Comparison of ENCODE assay signal across 8 mouse cellular contexts in the genomic region with DNA sequence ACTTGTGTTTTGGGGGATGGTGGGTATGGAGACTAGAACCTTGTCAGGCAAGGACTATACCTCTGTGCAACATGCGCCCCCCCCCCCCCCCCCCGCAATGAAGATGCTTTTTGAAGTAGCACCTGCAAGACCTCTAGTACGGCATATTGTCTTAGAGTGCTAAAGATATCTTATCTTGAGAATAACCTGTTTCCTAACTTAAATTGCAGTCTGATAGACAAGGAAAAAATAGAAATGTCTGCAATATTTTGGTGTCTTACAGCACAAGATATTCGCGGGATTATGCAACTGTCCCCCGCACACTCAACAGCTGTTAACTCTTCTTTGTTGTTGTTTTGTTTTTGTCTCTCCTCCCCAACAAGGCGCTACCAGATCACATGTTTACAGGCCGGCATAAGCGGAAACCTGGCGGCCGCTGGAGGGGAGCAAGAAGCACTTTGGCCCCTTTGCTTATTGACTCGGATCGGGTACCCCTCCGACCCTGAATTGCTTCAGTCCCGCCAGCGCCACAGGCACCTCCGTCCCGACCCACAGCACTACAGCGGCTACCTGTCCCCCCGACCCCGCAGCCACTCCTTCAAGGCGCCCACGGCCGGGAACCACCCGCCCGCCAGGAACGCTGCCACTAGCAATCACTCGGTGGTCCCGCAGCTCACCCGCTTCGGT. TPM values are rescaled to one million over a fixed set of nuclear protein-coding genes. Genes with fewer than 3 reads are reported as not detected.
A peak's percentile ranks its signal among the peaks of the same experiment; 100 is the strongest.
DNase-seq lines count a peak whose midpoint lies in the region; ATAC-seq lines count a peak whose summit lies in the region.

No protein-coding gene starts in this region.

- peak overlapping the region; percentile 37; the same call in 1 of the 2 replicates for H3K9ac ChIP-seq in stomach, embryonic 15.5 days

- peaks cover 16% of the 10 kb centered on the region for H3K4me1 ChIP-seq in forebrain, embryonic 10.5 days
- H3K4me1 ChIP-seq in stomach, embryonic 15.5 days: 0 out of 2 replicates have a peak, but pooled peaks cover 3% of the 10 kb centered on the region

- peak overlapping the region; percentile 86 for H3K4me3 ChIP-seq in forebrain, embryonic 10.5 days
- peak overlapping the region; percentile 71 for H3K4me3 ChIP-seq in stomach, embryonic 15.5 days (replicated peaks)

- peak; percentile 43 for DNase-seq in kidney, adult 11 months
- DNase-seq in kidney, adult 18-20 months: no peak
- DNase-seq in NIH3T3 (ENCODE audit: low read depth): peak; percentile 52
- no peak for DNase-seq in forebrain, embryonic 10.5 days (ENCODE audit: extremely low spot score, low spot score)
- peak; percentile 43 for DNase-seq in kidney, adult 9 months
- DNase-seq in lung, postnatal 36 days: peak; percentile 49
- no peak for DNase-seq in cerebellum, adult 11-12 months

- H3K9me3 ChIP-seq in forebrain, embryonic 10.5 days: no peaks in the 10 kb centered on the region
- H3K9me3 ChIP-seq in stomach, embryonic 15.5 days: no peaks in the 10 kb centered on the region

- H3K36me3 ChIP-seq in forebrain, embryonic 10.5 days (replicated peaks): peaks cover 3% of the 10 kb centered on the region; the same call in 1 of the 2 replicates
- 0 out of 2 replicates have a peak, but pooled peaks cover 5% of the 10 kb centered on the region for H3K36me3 ChIP-seq in stomach, embryonic 15.5 days

- H3K27ac ChIP-seq in forebrain, embryonic 10.5 days: peak overlapping the region; percentile 90
- peak overlapping the region; percentile 61 for H3K27ac ChIP-seq in stomach, embryonic 15.5 days

- WGBS in forebrain, embryonic 10.5 days: 2% methylated on average over 31 of the region's 31 CpGs
- WGBS in stomach, embryonic 15.5 days: 3% methylated on average over 31 of the region's 31 CpGs

- no peaks in the 10 kb centered on the region for H3K27me3 ChIP-seq in forebrain, embryonic 10.5 days (ENCODE audit: poor library complexity, severe bottlenecking)
- H3K27me3 ChIP-seq in stomach, embryonic 15.5 days (replicated peaks): no peaks in the 10 kb centered on the region

- peak; percentile 20 for ATAC-seq in stomach, embryonic 15.5 days (ENCODE audit: insufficient read depth, low FRiP score, low read depth)

- peak overlapping the region; percentile 68 for H3K4me2 ChIP-seq in stomach, embryonic 15.5 days

RNA-seq across cellular contexts. Expression of gene Slc17a5, which starts 0.5 kb away (rescaled TPM):
- polyA plus RNA-seq in forebrain, embryonic 10.5 days (2016; fragmentation: Nextera tagmentation; extraction: Ambion mirVana): 10.2 and 10.5 TPM in 2 replicates
- 17.3 and 18.8 TPM in 2 replicates for polyA plus RNA-seq in stomach, embryonic 15.5 days (2015; fragmentation: Nextera tagmentation; extraction: Ambion mirVana)

RNA-seq across cellular contexts. Expression of gene Cd109, which starts 28.0 kb away (rescaled TPM):
- polyA plus RNA-seq in forebrain, embryonic 10.5 days (2016; fragmentation: Nextera tagmentation; extraction: Ambion mirVana): 4.0 and 4.5 TPM in 2 replicates
- polyA plus RNA-seq in stomach, embryonic 15.5 days (2015; fragmentation: Nextera tagmentation; extraction: Ambion mirVana): 7.9 and 8.3 TPM in 2 replicates

Comparison
In these comparisons a context has a peak if more than half of its experiments do, and no peak if none do; other contexts are left out.
1. DNase-seq: peak in kidney, adult 11 months (single experiment), NIH3T3 (single experiment), kidney, adult 9 months (single experiment) and lung, postnatal 36 days (single experiment); none in kidney, adult 18-20 months (single experiment), forebrain, embryonic 10.5 days (single experiment) and cerebellum, adult 11-12 months (single experiment).